Mouse (Mus musculus) liver, embryonic 14 days (tissue): ENCODE data around the gene Mpzl1. TPM values are rescaled to one million over a fixed set of nuclear protein-coding genes. Genes with fewer than 3 reads are reported as not detected.

ENCODE experiments used
- polyA plus RNA-seq: library from polyadenylated mRNA; depleted of rRNA; stranded (reverse); fragments of >200 nt; gene quantifications from 2 replicates; pipeline ENCODE4 v1.2.3, GENCODE M21; 2012; rRNA removed

Gene Mpzl1
- polyA plus RNA-seq = 18.5 and 20.2 TPM in 2 replicates

DNA sequence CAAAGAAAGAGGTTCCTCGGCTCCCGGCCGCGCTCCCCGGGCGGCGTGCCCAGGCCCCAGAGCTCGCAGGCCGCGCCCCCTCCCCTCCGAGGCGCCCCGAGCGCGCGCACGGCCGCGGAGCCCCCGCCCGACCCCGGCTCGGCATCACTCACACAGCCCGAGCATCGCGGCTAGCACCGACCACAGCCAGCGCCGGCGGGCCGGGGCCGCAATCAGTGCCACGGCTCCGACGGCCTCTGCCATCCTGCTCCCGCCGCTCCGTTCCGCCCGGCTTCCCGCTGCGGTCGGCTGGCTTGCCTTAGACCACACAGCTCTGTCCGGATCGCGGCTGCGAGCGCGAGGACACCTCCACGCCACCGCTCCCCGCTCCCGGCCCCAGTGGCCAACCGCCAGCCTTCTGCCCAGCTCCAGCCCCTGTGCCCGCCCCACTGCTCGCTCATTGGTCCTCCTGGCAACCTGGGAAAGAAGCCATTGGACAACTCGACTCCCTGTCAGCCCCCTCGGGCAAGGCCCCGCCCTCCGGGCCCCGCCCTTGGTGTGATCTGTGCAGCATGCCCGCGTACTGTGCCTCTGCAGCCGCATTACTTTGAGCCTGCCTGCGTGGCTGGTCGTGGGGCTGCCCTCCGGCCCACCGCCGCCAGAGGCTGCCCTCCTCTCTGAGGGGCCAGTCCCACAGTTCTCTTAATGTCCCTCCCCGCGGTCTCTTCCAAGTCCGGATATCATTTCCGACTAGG is at the start of gene Mpzl1:
Gene Mpzl1 (minus strand): TSS at position 388 of the 734 bp plus-strand sequence.

Other genes with a start within 250 kb of the Mpzl1 start
- 19.0 and 20.4 TPM in 2 replicates for gene Dcaf6, start 174.1 kb downstream of the Mpzl1 start, polyA plus RNA-seq
- 75.9 and 80.7 TPM in 2 replicates for gene Mpc2, start 173.9 kb downstream of the Mpzl1 start, polyA plus RNA-seq
- 0.06 and 0.08 TPM in 2 replicates for gene Adcy10, start 149.4 kb downstream of the Mpzl1 start, polyA plus RNA-seq
- 4.2 and 5.3 TPM in 2 replicates for gene Rcsd1, start 75.2 kb upstream of the Mpzl1 start, polyA plus RNA-seq
- 97.1 and 115 TPM in 2 replicates for gene Creg1, start 129.2 kb upstream of the Mpzl1 start, polyA plus RNA-seq
- 0.09 and 0.12 TPM in 2 replicates for gene Cd247, start 154.1 kb upstream of the Mpzl1 start, polyA plus RNA-seq